Mouse (Mus musculus) E14TG2a.4 (cell line): ENCODE measurements around the gene Prrt1.

Source experiments
- CTCF ChIP-seq: conservative IDR thresholded peaks from 2 replicates; pipeline ENCODE4 v1.5.1; 2014; ENCODE audit warnings: low read length
- NANOG ChIP-seq: IDR thresholded peaks from 2 replicates; pipeline ENCODE4 v1.6.1; 2014; ENCODE audit warnings: borderline replicate concordance, low read length, mixed read lengths

DNA sequence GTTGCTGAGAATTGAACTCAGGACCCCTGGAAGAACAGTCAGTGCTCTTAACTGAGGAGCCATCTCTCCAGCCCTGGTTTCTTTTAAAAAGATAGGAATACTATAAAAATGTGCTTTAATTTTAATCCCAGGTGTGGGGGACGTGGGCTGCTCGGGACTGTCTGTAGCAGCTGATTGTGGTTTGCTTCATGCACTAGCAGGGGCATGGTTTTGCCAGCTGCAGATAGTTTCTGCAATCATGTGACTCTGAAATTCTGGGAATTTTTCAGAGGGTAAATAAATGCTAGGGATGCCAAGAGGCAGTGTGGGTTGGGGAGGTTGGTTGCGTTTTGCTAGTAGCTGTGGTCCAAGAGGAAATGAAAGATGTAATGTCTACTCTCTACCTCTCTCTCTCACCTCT, 12.6 kb downstream of the Prrt1 start:
- TF ChIP-seq CTCF (no peak), NANOG (no peak)
